Mouse (Mus musculus): ENCODE data around the gene Slc27a2.

Slc27a2 gene

GRCm38 (mm10) chr2:126553291-126553639 lies 1.1 kb downstream of the Slc27a2 start:
- no peak for DNase-seq (ENCODE audit: low read depth, low spot score)

GRCm38 (mm10) chr2:126555533-126555932 lies 3.3 kb downstream of the Slc27a2 start:
- DNase-seq (ENCODE audit: low read depth, low spot score), result no peak

DNA sequence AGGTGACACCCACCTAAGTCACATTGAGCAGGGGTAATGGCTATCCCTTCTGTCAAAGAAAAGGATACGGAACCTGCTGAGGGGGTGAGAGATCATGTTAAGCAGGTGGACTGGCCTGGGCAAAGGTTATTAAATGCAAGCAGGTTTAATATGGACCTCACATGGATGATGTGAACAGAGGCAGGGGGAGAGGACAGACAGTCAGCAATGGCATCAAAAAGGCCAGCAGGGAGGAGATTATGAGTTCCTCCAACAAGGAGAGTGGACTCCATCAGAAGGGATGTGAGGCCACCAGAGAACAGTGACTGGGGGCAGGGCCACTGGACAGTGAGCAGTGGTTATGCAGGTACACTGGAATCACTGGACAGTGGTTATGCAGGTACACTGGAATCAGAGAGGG lies 7.9 kb downstream of the Slc27a2 start:
- no peak for DNase-seq (ENCODE audit: low read depth, low spot score)

GRCm38 (mm10) chr2:126563411-126564105 lies 11.4 kb downstream of the Slc27a2 start:
- DNase-seq (ENCODE audit: low read depth, low spot score), result no peak

GRCm38 (mm10) chr2:126572163-126572562 lies 20.0 kb downstream of the Slc27a2 start:
- DNase-seq (ENCODE audit: low read depth, low spot score), result no peak

DNA sequence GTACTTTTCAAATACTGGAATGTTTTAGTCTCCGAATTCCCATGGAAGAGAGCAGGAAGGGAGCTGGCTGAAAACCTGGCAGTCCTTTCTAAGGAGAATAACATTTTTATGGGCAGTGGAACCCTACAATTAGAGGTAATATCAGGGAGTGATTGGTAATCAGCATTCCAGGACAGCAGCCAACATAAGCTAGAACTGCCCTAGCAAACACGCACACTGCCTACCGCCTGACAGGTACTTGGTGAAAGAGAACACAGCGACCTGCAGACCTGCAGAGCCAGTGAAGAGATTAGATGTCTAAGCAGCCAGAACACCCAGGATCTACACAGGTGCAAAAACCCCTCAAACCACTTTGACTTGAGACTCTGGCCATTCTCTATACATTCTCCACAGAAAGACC lies 20.5 kb downstream of the Slc27a2 start:
- no peak for DNase-seq (ENCODE audit: low read depth, low spot score)

- DNase-seq (ENCODE audit: low read depth, low spot score), result no peak
Observed at GRCm38 (mm10) chr2:126575391-126576176, 23.4 kb downstream of the Slc27a2 start.

DNA sequence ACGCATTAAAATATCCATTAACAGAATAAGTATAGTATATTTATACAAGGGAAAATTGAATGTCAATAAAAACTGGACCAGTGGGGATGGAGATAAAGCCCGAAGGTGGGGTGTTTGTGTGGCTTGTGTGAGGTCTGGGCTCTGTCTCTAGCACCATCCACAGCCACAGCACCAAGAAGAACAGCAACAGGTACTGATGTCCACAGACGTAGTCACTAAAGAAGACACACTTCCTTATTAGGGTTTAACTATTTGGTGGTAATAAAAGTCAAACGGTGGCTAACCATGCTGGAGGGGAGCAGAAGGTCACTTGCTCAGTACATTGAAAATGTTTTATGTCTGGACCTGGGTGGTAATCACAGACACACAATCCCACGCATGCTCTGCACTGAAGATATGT lies 25.2 kb downstream of the Slc27a2 start:
- DNase-seq (ENCODE audit: low read depth, low spot score), result no peak

DNA sequence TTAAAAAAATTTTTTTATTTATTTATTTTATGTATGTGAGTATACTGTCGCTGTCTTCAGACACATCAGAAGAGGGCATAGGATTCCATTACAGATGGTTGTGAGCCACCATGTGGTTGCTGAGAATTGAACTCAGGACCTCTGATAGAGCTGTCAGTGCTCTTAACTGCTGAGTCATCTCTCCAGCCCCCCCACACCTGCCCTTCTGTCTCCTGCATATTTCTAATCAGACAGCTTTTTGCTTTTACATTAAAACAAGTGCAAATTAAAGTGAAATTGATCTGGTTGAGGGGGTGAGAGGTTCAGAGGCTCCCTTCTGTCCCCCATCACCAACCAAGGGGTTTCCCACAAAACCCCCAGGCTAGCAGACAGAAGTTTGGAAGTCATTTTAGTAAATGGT lies 27.1 kb downstream of the Slc27a2 start:
- DNase-seq (ENCODE audit: low read depth, low spot score), result no peak

DNA sequence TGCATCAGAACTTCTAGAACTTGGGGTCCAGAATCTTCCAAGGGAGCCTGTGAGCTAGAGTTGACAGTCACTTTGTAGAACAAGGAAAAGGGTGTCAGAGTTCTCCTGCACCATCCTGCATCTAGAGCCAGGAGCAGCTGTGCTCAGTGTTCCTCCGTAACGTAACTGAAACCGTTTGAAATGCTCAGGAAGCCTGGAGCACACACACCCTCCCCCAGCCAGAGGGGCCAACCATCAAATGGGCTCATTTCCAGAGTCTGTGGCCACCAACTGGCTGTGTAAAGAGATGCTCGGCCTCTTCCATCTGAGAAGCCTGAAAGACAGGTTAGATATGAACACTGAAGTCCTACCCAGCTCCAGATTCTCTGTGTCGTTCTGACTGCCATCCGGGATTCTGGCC lies 31.8 kb downstream of the Slc27a2 start:
- no peak for DNase-seq (ENCODE audit: low read depth, low spot score)

- DNase-seq (ENCODE audit: low read depth, low spot score), result no peak
Observed at GRCm38 (mm10) chr2:126584621-126585369, 32.6 kb downstream of the Slc27a2 start.

GRCm38 (mm10) chr2:126587468-126587867 lies 35.3 kb downstream of the Slc27a2 start:
- no peak for DNase-seq (ENCODE audit: low read depth, low spot score)

DNA sequence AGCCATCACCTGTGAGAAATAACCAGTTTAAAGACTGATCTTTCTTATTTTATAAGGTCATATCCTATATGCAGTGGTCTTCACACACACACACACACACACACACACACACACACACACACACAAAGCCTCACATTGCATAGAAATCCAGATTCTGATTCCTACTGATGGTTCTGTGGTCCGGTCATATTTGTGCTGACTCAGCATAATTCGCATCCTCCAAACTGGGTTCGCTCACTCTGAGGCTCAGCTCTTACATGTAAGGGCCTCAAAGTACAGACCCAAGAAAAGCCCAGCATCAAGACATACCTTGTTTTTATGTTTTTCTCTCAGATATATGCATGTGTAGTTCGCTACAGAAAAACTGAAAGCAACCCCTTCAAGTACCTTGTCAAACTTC lies 39.1 kb downstream of the Slc27a2 start:
- no peak for DNase-seq (ENCODE audit: low read depth, low spot score)

DNA sequence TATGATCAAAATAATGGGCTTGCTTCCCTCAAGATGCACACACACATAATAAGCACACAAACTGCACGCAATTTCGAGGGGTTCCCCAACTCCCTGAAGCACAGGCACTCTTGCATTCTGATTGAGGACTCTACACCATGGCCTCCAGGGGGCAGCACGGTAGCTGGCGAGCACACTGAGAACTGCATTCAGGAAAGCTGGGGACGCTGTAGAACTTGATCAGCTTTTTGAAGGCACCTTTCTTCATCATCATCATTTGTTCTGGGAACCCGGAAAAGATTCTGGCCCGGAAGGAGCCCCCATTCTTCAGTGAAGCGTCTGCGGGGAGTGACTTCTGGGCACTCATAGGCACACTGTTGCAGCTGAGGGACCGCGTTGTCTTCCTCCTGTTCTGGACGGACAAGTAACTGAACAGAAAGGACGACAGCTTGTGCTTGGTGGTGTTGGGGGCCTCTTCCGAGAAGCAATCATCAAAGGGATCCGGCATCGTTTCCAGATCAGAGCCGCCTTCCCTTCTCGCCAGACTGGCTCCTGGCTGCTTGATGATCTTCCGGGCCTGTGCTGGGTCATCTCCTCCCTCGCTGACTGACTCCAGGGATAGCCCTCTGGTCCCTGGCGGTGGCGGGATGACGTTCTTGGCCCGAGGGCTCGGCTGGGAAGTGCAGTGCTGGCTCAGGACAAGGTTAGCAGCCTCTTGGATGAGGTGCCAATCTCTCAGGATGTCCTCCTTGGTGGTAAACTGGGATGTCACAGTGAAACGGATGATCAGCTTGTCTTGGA lies 41.8 kb downstream of the Slc27a2 start:
- peak; percentile 79 for DNase-seq (ENCODE audit: low read depth, low spot score)

DNA sequence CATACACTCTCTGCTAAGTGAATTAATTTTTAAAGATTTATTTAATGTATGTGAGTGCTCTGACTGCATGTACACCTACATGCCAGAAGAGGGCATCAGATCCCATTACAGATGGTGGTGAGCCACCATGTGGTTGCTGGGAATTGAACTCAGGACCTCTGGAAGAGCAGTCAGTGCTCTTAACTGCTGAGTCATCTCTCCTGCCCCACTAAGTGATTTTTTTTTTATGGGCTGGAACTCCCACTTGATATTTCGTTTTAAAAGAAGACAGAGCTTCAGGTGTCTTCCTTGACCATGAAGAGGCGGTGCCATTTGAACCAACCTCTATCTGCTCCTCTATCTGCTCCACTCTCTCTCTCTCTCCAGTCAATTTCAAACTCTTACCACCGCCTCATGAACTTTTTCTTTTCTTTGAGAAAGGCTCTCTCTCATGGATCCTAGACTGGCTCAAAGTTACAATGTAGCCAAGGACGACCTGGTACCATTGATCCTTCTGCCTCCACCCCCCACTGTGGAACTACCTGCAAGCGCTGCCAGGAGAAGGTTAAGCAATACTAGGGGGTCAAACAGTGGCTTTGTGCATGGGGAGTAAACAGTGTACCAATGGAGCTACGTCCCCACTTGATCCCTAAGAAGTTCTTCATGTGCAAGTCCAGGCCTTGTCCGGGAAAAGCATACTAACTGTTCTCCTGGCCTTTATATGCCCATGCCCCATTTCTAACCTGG lies 44.3 kb downstream of the Slc27a2 start:
- no peak for DNase-seq (ENCODE audit: low read depth, low spot score)

GRCm38 (mm10) chr2:126597279-126598241 lies 45.4 kb downstream of the Slc27a2 start:
- peak; percentile 84 for DNase-seq (ENCODE audit: low read depth, low spot score)

- DNase-seq (ENCODE audit: low read depth, low spot score), result no peak
Observed at GRCm38 (mm10) chr2:126598359-126598758, 46.2 kb downstream of the Slc27a2 start.

DNA sequence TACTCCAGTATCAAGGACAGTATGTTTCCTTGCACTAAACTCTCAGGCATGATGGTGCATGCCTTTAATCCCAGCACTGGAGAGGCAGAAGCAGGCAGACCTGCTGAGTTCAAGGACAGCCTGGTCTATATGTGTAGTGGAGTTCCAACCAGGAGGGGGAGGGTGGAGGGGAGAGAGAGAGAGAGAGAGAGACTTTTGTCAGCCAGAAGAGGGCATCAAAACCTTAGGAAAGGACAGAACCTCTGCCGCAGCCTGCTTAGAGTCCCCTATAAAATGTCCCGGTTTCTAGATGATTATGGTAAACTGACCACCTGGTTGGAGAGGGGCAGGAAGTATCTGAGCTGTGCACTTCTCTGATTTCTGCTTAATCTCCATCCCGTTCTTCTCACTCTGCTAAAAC lies 46.8 kb downstream of the Slc27a2 start:
- DNase-seq (ENCODE audit: low read depth, low spot score), result peak; percentile 66

GRCm38 (mm10) chr2:126600533-126600932 lies 48.3 kb downstream of the Slc27a2 start:
- no peak for DNase-seq (ENCODE audit: low read depth, low spot score)

All from CD4-positive helper T cell, adult 2 months (primary cell).